Mouse (Mus musculus) embryo, embryonic 9.5 days (tissue): ENCODE measurements around the gene D1Ertd622e.

Source experiments
- DNase-seq: peaks from one replicate; pipeline ENCODE4 v3.0.0-alpha.2; 2017; ENCODE audit errors: extremely low spot score

The D1Ertd622e gene

GRCm38 (mm10) chr1:97661406-97662241, at the start of gene D1Ertd622e:
Gene D1Ertd622e (minus strand): TSS chr1:97662074.
- DNase-seq = peak; percentile 81

GRCm38 (mm10) chr1:97710520-97710919, 48.6 kb upstream of the D1Ertd622e start:
- DNase-seq = no peak

GRCm38 (mm10) chr1:97705389-97705788, 43.5 kb upstream of the D1Ertd622e start:
- no peak for DNase-seq

- no peak for DNase-seq
Observed at GRCm38 (mm10) chr1:97704646-97705045, 42.8 kb upstream of the D1Ertd622e start.

- peak; percentile 19 for DNase-seq
Observed at GRCm38 (mm10) chr1:97698956-97699570, 37.2 kb upstream of the D1Ertd622e start.

GRCm38 (mm10) chr1:97697273-97697672, 35.4 kb upstream of the D1Ertd622e start:
- DNase-seq = no peak

GRCm38 (mm10) chr1:97693825-97694224, 32.0 kb upstream of the D1Ertd622e start:
- DNase-seq = no peak

GRCm38 (mm10) chr1:97688756-97689155, 26.9 kb upstream of the D1Ertd622e start:
- DNase-seq = peak; percentile 45

GRCm38 (mm10) chr1:97676526-97677177, 14.8 kb upstream of the D1Ertd622e start:
- DNase-seq = no peak

GRCm38 (mm10) chr1:97676115-97676514, 14.2 kb upstream of the D1Ertd622e start:
- no peak for DNase-seq

GRCm38 (mm10) chr1:97672849-97673248, 11.0 kb upstream of the D1Ertd622e start:
- DNase-seq = no peak

GRCm38 (mm10) chr1:97667288-97667687, 5.4 kb upstream of the D1Ertd622e start:
- DNase-seq = no peak

- DNase-seq = no peak
Observed at GRCm38 (mm10) chr1:97662324-97662723, 450 bp upstream of the D1Ertd622e start.

GRCm38 (mm10) chr1:97660687-97661405, 1.0 kb downstream of the D1Ertd622e start:
- DNase-seq = peak; percentile 67

GRCm38 (mm10) chr1:97659405-97659804, 2.5 kb downstream of the D1Ertd622e start:
- no peak for DNase-seq

- no peak for DNase-seq
Observed at GRCm38 (mm10) chr1:97657786-97658185, 4.1 kb downstream of the D1Ertd622e start.

- no peak for DNase-seq
Observed at GRCm38 (mm10) chr1:97657201-97657600, 4.7 kb downstream of the D1Ertd622e start.

GRCm38 (mm10) chr1:97654397-97654975, 7.4 kb downstream of the D1Ertd622e start:
- no peak for DNase-seq

- no peak for DNase-seq
Observed at GRCm38 (mm10) chr1:97650553-97651123, 11.2 kb downstream of the D1Ertd622e start.

- DNase-seq = no peak
Observed at GRCm38 (mm10) chr1:97650072-97650471, 11.8 kb downstream of the D1Ertd622e start.

- no peak for DNase-seq
Observed at GRCm38 (mm10) chr1:97647037-97647436, 14.8 kb downstream of the D1Ertd622e start.
